Mouse (Mus musculus): ENCODE measurements around the gene Gm7029. TPM values are rescaled to one million over a fixed set of nuclear protein-coding genes. Genes with fewer than 3 reads are reported as not detected.

Gene Gm7029
- polyA plus RNA-seq, 3 experiments from 2014 or later = not detected

GRCm38 (mm10) chr17:33914969-33915391 lies 41.3 kb downstream of the Gm7029 start:
- no peak for ATAC-seq

GRCm38 (mm10) chr17:33915671-33916250 lies 42.1 kb downstream of the Gm7029 start, which contains the start of the genes Tapbp and Zbtb22:
Gene Tapbp, plus strand, starts transcription at chr17:33915899.
Gene Zbtb22, plus strand, starts transcription at chr17:33915904.
- ATAC-seq = peak; percentile 70

GRCm38 (mm10) chr17:33916294-33916693 lies 42.7 kb downstream of the Gm7029 start:
- no peak for ATAC-seq

- no peak for ATAC-seq
Observed at GRCm38 (mm10) chr17:33916847-33917655, 43.4 kb downstream of the Gm7029 start.

GRCm38 (mm10) chr17:33917656-33918292 lies 44.1 kb downstream of the Gm7029 start:
- no peak for ATAC-seq

- peak; percentile 7 for ATAC-seq
Observed at GRCm38 (mm10) chr17:33918293-33919203, 44.9 kb downstream of the Gm7029 start.

GRCm38 (mm10) chr17:33919351-33920281 lies 46.0 kb downstream of the Gm7029 start:
- peak; percentile 66 for ATAC-seq

GRCm38 (mm10) chr17:33920282-33921097 lies 46.9 kb downstream of the Gm7029 start:
- peak; percentile 45 for ATAC-seq

GRCm38 (mm10) chr17:33921361-33921760 lies 47.7 kb downstream of the Gm7029 start:
- ATAC-seq = no peak

Other genes with a start within 250 kb of the Gm7029 start
- 10 to 100 TPM; 49.2 to 71.1 (median 57.9) TPM for gene Zfp414, start 244.7 kb upstream of the Gm7029 start, polyA plus RNA-seq (2017; shearing (Covaris generic))
- under 1 TPM; 0.57 to 0.93 (median 0.91) TPM for gene Pram1, start 235.8 kb upstream of the Gm7029 start, polyA plus RNA-seq (2017; shearing (Covaris generic))
- 100 to 1,000 TPM; 269 to 417 (median 346) TPM for gene Hnrnpm, start 187.0 kb upstream of the Gm7029 start, polyA plus RNA-seq (2017; shearing (Covaris generic))
- 10 to 100 TPM; 22.4 to 38.0 (median 23.1) TPM for gene March2, start 155.2 kb upstream of the Gm7029 start, polyA plus RNA-seq (2017; shearing (Covaris generic))
- 100 to 1,000 TPM; 261 to 354 (median 270) TPM for gene Rab11b, start 113.3 kb upstream of the Gm7029 start, polyA plus RNA-seq (2017; shearing (Covaris generic))
- 1 to 10 TPM; 3.5 to 5.9 (median 4.1) TPM for gene Angptl4, start 92.0 kb upstream of the Gm7029 start, polyA plus RNA-seq (2017; shearing (Covaris generic))
- gene Kank3, start 63.3 kb upstream of the Gm7029 start, polyA plus RNA-seq (2017; shearing (Covaris generic)) = 1 to 10 TPM; 2.4 to 2.7 (median 2.4) TPM
- gene Rps28, start 49.3 kb upstream of the Gm7029 start, polyA plus RNA-seq (2017; shearing (Covaris generic)) = 1,000 to 10,000 TPM; 1,118 to 2,316 (median 1,890) TPM
- 100 to 1,000 TPM; 364 to 457 (median 417) TPM for gene Ndufa7, start 49.3 kb upstream of the Gm7029 start, polyA plus RNA-seq (2017; shearing (Covaris generic))
- gene Cd320, start 30.7 kb upstream of the Gm7029 start, polyA plus RNA-seq (2017; shearing (Covaris generic)) = 10 to 100 TPM; 11.2 to 11.6 (median 11.2) TPM
- gene Kifc1, start 16.8 kb downstream of the Gm7029 start, polyA plus RNA-seq (2017; shearing (Covaris generic)) = 1 to 10 TPM in 2 of 3 experiments, under 1 TPM in 1; 0.20 to 7.4 (median 1.3) TPM
- gene Platr17, start 31.3 kb downstream of the Gm7029 start, polyA plus RNA-seq (2017; shearing (Covaris generic)) = 10 to 100 TPM in 1 of 3 experiments, 1 to 10 TPM in 2; 5.3 to 10.1 (median 5.4) TPM
- 100 to 1,000 TPM; 101 to 116 (median 102) TPM for gene Daxx, start 35.6 kb downstream of the Gm7029 start, polyA plus RNA-seq (2017; shearing (Covaris generic))
- 100 to 1,000 TPM; 367 to 428 (median 385) TPM for gene Tapbp, start 42.1 kb downstream of the Gm7029 start, polyA plus RNA-seq (2017; shearing (Covaris generic))
- gene Zbtb22, start 42.1 kb downstream of the Gm7029 start, polyA plus RNA-seq (2017; shearing (Covaris generic)) = 1 to 10 TPM; 3.7 to 6.8 (median 4.8) TPM
- 10 to 100 TPM; 14.3 to 37.4 (median 31.7) TPM for gene Rgl2, start 55.7 kb downstream of the Gm7029 start, polyA plus RNA-seq (2017; shearing (Covaris generic))
- gene Pfdn6, start 66.5 kb downstream of the Gm7029 start, polyA plus RNA-seq (2017; shearing (Covaris generic)) = 100 to 1,000 TPM; 114 to 135 (median 124) TPM
- gene Wdr46, start 66.8 kb downstream of the Gm7029 start, polyA plus RNA-seq (2017; shearing (Covaris generic)) = 10 to 100 TPM in 2 of 3 experiments, 1 to 10 TPM in 1; 6.8 to 11.0 (median 10.1) TPM
- gene B3galt4, start 77.7 kb downstream of the Gm7029 start, polyA plus RNA-seq (2017; shearing (Covaris generic)) = 10 to 100 TPM; 12.8 to 15.1 (median 13.9) TPM
- gene Vps52, start 82.0 kb downstream of the Gm7029 start, polyA plus RNA-seq (2017; shearing (Covaris generic)) = 10 to 100 TPM; 27.6 to 30.0 (median 27.8) TPM
- 1,000 to 10,000 TPM; 3,532 to 7,587 (median 7,167) TPM for gene Rps18, start 82.2 kb downstream of the Gm7029 start, polyA plus RNA-seq (2017; shearing (Covaris generic))
- gene H2-K1, start 126.5 kb downstream of the Gm7029 start, polyA plus RNA-seq (2017; shearing (Covaris generic)) = 1,000 to 10,000 TPM; 4,943 to 7,708 (median 5,398) TPM
- gene Ring1, start 150.8 kb downstream of the Gm7029 start, polyA plus RNA-seq (2017; shearing (Covaris generic)) = 1 to 10 TPM; 1.6 to 2.8 (median 2.5) TPM
- gene H2-Ke6, start 154.2 kb downstream of the Gm7029 start, polyA plus RNA-seq (2017; shearing (Covaris generic)) = 10 to 100 TPM; 28.0 to 31.5 (median 30.7) TPM
- gene Slc39a7, start 157.8 kb downstream of the Gm7029 start, polyA plus RNA-seq (2017; shearing (Covaris generic)) = 10 to 100 TPM; 40.8 to 49.3 (median 44.7) TPM
- 10 to 100 TPM in 2 of 3 experiments, 1 to 10 TPM in 1; 7.8 to 10.6 (median 10.1) TPM for gene Rxrb, start 158.0 kb downstream of the Gm7029 start, polyA plus RNA-seq (2017; shearing (Covaris generic))
- gene Col11a2, start 165.6 kb downstream of the Gm7029 start, polyA plus RNA-seq (2017; shearing (Covaris generic)) = under 1 TPM in 1 of 3 experiments, not detected in 2; 0.21 TPM
- gene H2-Oa, start 218.5 kb downstream of the Gm7029 start, polyA plus RNA-seq (2017; shearing (Covaris generic)) = 10 to 100 TPM; 14.3 to 81.2 (median 53.9) TPM
- 100 to 1,000 TPM in 2 of 3 experiments, 10 to 100 TPM in 1; 75.8 to 241 (median 198) TPM for gene H2-DMa, start 245.7 kb downstream of the Gm7029 start, polyA plus RNA-seq (2017; shearing (Covaris generic))
- 100 to 1,000 TPM; 115 to 154 (median 144) TPM for gene Brd2, start 248.8 kb downstream of the Gm7029 start, polyA plus RNA-seq (2017; shearing (Covaris generic))

All from inflammation-experienced regulatory T-cells, adult 6 months (primary cell).